Mouse (Mus musculus): ENCODE results near the gene Pnkp. TPM values are rescaled to one million over a fixed set of nuclear protein-coding genes. Genes with fewer than 3 reads are reported as not detected.
A peak's percentile ranks its signal among the peaks of the same experiment; 100 is the strongest.

The Pnkp gene
- polyA plus RNA-seq, 1 experiment from 2014 or later: 29.4 TPM

- no peaks in the 10 kb centered on the region for H3K36me3 ChIP-seq (ENCODE audit: control insufficient read depth, insufficient read depth)
- ATAC-seq: peak; percentile 92
- peak within 1 kb of the TSS; percentile 89 for H3K27ac ChIP-seq (ENCODE audit: low read length)
- H3K4me3 ChIP-seq (replicated peaks; ENCODE audit: low read length): peak within 1 kb of the TSS; percentile 88
- no peaks in the 10 kb centered on the region for H3K27me3 ChIP-seq (replicated peaks; ENCODE audit: control insufficient read depth, insufficient read depth, low read length)
- peak within 1 kb of the TSS; percentile 91 for H3K9ac ChIP-seq (replicated peaks; ENCODE audit: low read depth, low read length)
- peaks cover 42% of the 10 kb centered on the region for H3K4me1 ChIP-seq (replicated peaks; ENCODE audit: control insufficient read depth, insufficient read depth, low read length)
- under 1% methylated on average over 62 of the region's 62 CpGs for WGBS
- H3K9me3 ChIP-seq (ENCODE audit: control insufficient read depth, low read length): no peaks in the 10 kb centered on the region
- H3K4me2 ChIP-seq (ENCODE audit: low read length): peak within 1 kb of the TSS; percentile 80
Measured at GRCm38 (mm10) chr7:44815721-44816469, 41.0 kb upstream of the Pnkp start, which contains the start of the genes Nup62 and Il4i1. Nup62 (plus strand) TSS chr7:44816088. Il4i1 (plus strand) TSS chr7:44816387.

GRCm38 (mm10) chr7:44816470-44817021 lies 40.4 kb upstream of the Pnkp start, which contains the start of gene Atf5:
Atf5 (minus strand) TSS chr7:44816658.
- peak within 1 kb of the TSS; percentile 88 for H3K4me3 ChIP-seq (replicated peaks; ENCODE audit: low read length)
- peak; percentile 31 for ATAC-seq
- peaks cover 42% of the 10 kb centered on the region for H3K4me1 ChIP-seq (replicated peaks; ENCODE audit: control insufficient read depth, insufficient read depth, low read length)
- WGBS: under 1% methylated on average over 51 of the region's 57 CpGs
- H3K9ac ChIP-seq (replicated peaks; ENCODE audit: low read depth, low read length): peak within 1 kb of the TSS; percentile 91
- peak within 1 kb of the TSS; percentile 80 for H3K4me2 ChIP-seq (ENCODE audit: low read length)
- no peaks in the 10 kb centered on the region for H3K36me3 ChIP-seq (ENCODE audit: control insufficient read depth, insufficient read depth)
- H3K9me3 ChIP-seq (ENCODE audit: control insufficient read depth, low read length): no peaks in the 10 kb centered on the region
- H3K27me3 ChIP-seq (replicated peaks; ENCODE audit: control insufficient read depth, insufficient read depth, low read length): no peaks in the 10 kb centered on the region
- peak within 1 kb of the TSS; percentile 89 for H3K27ac ChIP-seq (ENCODE audit: low read length)

GRCm38 (mm10) chr7:44817441-44817840 lies 39.5 kb upstream of the Pnkp start:
- Histone ChIP-seq H3K36me3 (ENCODE audit: control insufficient read depth, insufficient read depth) (no peaks in the 10 kb centered on the region), H3K4me3 (replicated peaks; ENCODE audit: low read length) (peak overlapping the region; percentile 88), H3K27me3 (replicated peaks; ENCODE audit: control insufficient read depth, insufficient read depth, low read length) (no peaks in the 10 kb centered on the region), H3K9ac (replicated peaks; ENCODE audit: low read depth, low read length) (peak overlapping the region; percentile 91), H3K4me1 (replicated peaks; ENCODE audit: control insufficient read depth, insufficient read depth, low read length) (peaks cover 42% of the 10 kb centered on the region), H3K9me3 (ENCODE audit: control insufficient read depth, low read length) (no peaks in the 10 kb centered on the region), H3K4me2 (ENCODE audit: low read length) (peak overlapping the region; percentile 80), H3K27ac (ENCODE audit: low read length) (no peak overlapping the region)
- 27% methylated on average over 3 of the region's 3 CpGs for WGBS
- no peak for ATAC-seq

GRCm38 (mm10) chr7:44818164-44818563 lies 38.8 kb upstream of the Pnkp start:
- 14% methylated on average over 2 of the region's 2 CpGs for WGBS

DNA sequence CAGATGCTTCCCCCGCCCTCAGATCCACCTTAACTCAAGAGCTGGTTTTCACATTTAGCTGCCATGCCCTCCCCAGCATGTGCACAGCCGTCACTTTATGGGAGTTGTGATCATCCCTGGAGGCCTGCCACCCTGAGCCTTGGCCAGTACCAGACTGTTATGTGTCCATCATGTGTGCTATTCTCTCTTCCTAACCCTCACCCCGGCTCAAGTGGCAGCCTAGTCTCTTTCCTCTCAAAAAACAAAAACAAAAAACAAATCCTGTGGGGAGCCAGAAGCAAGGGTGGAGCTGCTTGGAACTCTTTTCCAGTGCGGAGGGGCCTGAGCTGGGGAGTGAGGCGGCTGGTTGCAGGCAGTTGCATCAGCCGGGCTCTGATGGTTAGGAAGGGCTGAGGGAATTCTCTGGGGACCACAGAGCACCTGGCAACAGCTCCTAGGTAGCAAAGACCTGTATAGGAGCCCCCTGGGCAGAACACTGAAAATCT lies 38.1 kb upstream of the Pnkp start:
- 0 out of 2 replicates have a peak overlapping the region, but pooled peaks have one; percentile 27 for H3K27ac ChIP-seq (ENCODE audit: low read length)
- no peaks in the 10 kb centered on the region for H3K36me3 ChIP-seq (ENCODE audit: control insufficient read depth, insufficient read depth)
- no peaks in the 10 kb centered on the region for H3K27me3 ChIP-seq (replicated peaks; ENCODE audit: control insufficient read depth, insufficient read depth, low read length)
- H3K9me3 ChIP-seq (ENCODE audit: control insufficient read depth, low read length): no peaks in the 10 kb centered on the region
- no peak for ATAC-seq
- WGBS: 18% methylated on average over 6 of the region's 6 CpGs
- H3K4me3 ChIP-seq (replicated peaks; ENCODE audit: low read length): peak overlapping the region; percentile 25
- peak overlapping the region; percentile 80 for H3K4me2 ChIP-seq (ENCODE audit: low read length)
- H3K9ac ChIP-seq (replicated peaks; ENCODE audit: low read depth, low read length): peak overlapping the region; percentile 50
- H3K4me1 ChIP-seq (replicated peaks; ENCODE audit: control insufficient read depth, insufficient read depth, low read length): peaks cover 48% of the 10 kb centered on the region

More at GRCm38 (mm10) chr7:44818164-44818563, 38.8 kb upstream of the Pnkp start:
- peak overlapping the region; percentile 80 for H3K4me2 ChIP-seq (ENCODE audit: low read length)
- H3K4me1 ChIP-seq (replicated peaks; ENCODE audit: control insufficient read depth, insufficient read depth, low read length): peaks cover 45% of the 10 kb centered on the region
- H3K27me3 ChIP-seq (replicated peaks; ENCODE audit: control insufficient read depth, insufficient read depth, low read length): no peaks in the 10 kb centered on the region
- no peaks in the 10 kb centered on the region for H3K9me3 ChIP-seq (ENCODE audit: control insufficient read depth, low read length)
- ATAC-seq: no peak
- H3K9ac ChIP-seq (replicated peaks; ENCODE audit: low read depth, low read length): peak overlapping the region; percentile 91; the same call in 1 of the 2 replicates
- H3K36me3 ChIP-seq (ENCODE audit: control insufficient read depth, insufficient read depth): no peaks in the 10 kb centered on the region
- 0 out of 2 replicates have a peak overlapping the region, but pooled peaks have one; percentile 27 for H3K27ac ChIP-seq (ENCODE audit: low read length)
- peak overlapping the region; percentile 88 for H3K4me3 ChIP-seq (replicated peaks; ENCODE audit: low read length)

- H3K4me1 ChIP-seq (replicated peaks; ENCODE audit: control insufficient read depth, insufficient read depth, low read length): peaks cover 48% of the 10 kb centered on the region
- H3K4me3 ChIP-seq (replicated peaks; ENCODE audit: low read length): no peak overlapping the region; the same call in 1 of the 2 replicates
Measured at GRCm38 (mm10) chr7:44819391-44819790, 37.5 kb upstream of the Pnkp start.

GRCm38 (mm10) chr7:44819863-44820262 lies 37.1 kb upstream of the Pnkp start:
- peaks cover 50% of the 10 kb centered on the region for H3K4me1 ChIP-seq (replicated peaks; ENCODE audit: control insufficient read depth, insufficient read depth, low read length)
- H3K27ac ChIP-seq (ENCODE audit: low read length): no peak overlapping the region
- no peak overlapping the region for H3K4me2 ChIP-seq (ENCODE audit: low read length)
- 0 out of 2 replicates have a peak overlapping the region, but pooled peaks have one; percentile 5 for H3K9ac ChIP-seq (replicated peaks; ENCODE audit: low read depth, low read length)
- WGBS: 59% methylated on average over 5 of the region's 5 CpGs
- H3K27me3 ChIP-seq (replicated peaks; ENCODE audit: control insufficient read depth, insufficient read depth, low read length): no peaks in the 10 kb centered on the region
- ATAC-seq: no peak
- no peak overlapping the region for H3K4me3 ChIP-seq (replicated peaks; ENCODE audit: low read length)
- no peaks in the 10 kb centered on the region for H3K36me3 ChIP-seq (ENCODE audit: control insufficient read depth, insufficient read depth)
- no peaks in the 10 kb centered on the region for H3K9me3 ChIP-seq (ENCODE audit: control insufficient read depth, low read length)

More at GRCm38 (mm10) chr7:44819391-44819790, 37.5 kb upstream of the Pnkp start:
- no peaks in the 10 kb centered on the region for H3K9me3 ChIP-seq (ENCODE audit: control insufficient read depth, low read length)
- WGBS: 93% methylated on average over 2 of the region's 2 CpGs
- no peak for ATAC-seq
- H3K4me2 ChIP-seq (ENCODE audit: low read length): peak overlapping the region; percentile 80
- no peaks in the 10 kb centered on the region for H3K27me3 ChIP-seq (replicated peaks; ENCODE audit: control insufficient read depth, insufficient read depth, low read length)
- H3K27ac ChIP-seq (ENCODE audit: low read length): no peak overlapping the region
- no peaks in the 10 kb centered on the region for H3K36me3 ChIP-seq (ENCODE audit: control insufficient read depth, insufficient read depth)
- peak overlapping the region; percentile 50 for H3K9ac ChIP-seq (replicated peaks; ENCODE audit: low read depth, low read length)

DNA sequence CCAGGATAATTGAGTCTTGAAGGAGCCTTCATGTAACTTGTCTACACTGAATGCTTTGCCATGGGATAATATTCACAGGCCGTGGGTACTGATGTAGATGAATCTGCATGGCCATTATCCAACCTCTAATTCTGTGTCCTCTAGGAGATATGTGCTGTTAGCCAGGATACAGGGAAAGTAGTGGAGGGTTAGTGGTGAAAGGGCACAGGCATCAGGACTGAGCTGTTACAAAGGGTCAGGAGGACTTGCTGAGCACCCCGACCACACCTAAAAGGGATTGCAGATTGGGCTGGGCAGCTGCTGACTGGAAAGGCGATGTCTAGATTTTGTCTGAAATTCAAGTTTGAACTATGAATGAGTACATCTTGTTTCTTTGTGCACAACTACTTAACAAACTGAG lies 36.4 kb upstream of the Pnkp start:
- Histone ChIP-seq H3K9ac (replicated peaks; ENCODE audit: low read depth, low read length) (no peak overlapping the region), H3K4me3 (replicated peaks; ENCODE audit: low read length) (no peak overlapping the region), H3K4me2 (ENCODE audit: low read length) (no peak overlapping the region), H3K27ac (ENCODE audit: low read length) (no peak overlapping the region), H3K4me1 (replicated peaks; ENCODE audit: control insufficient read depth, insufficient read depth, low read length) (peaks cover 47% of the 10 kb centered on the region), H3K36me3 (ENCODE audit: control insufficient read depth, insufficient read depth) (no peaks in the 10 kb centered on the region), H3K27me3 (replicated peaks; ENCODE audit: control insufficient read depth, insufficient read depth, low read length) (no peaks in the 10 kb centered on the region), H3K9me3 (ENCODE audit: control insufficient read depth, low read length) (no peaks in the 10 kb centered on the region)
- 76% methylated on average over 3 of the region's 3 CpGs for WGBS
- ATAC-seq: no peak
